Mouse (Mus musculus): ENCODE results near the gene Ccdc144b.

The Ccdc144b gene

DNA sequence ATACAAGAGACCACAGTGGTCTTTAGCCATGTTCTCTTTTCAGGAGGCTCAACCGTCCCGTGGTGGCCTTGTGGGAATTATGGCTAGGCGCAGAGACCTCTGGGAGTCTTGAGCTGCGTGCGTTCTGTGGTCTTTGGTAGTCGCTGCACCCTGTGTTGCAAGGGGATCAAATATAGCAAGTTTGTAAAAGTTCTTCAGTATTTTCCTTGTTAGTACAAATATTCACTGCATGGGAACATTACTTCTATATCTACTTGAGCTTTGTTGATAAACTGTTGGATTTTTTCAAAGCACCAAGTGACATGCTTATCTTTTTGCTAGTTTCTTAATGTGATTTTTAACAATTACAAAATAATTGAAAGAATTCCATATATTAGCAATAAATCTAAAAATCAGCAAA, at the start of gene Ccdc144b:
TSS of gene Ccdc144b (minus strand) at position 101 of the 400 bp plus-strand sequence.
- DNase-seq = no peak

DNA sequence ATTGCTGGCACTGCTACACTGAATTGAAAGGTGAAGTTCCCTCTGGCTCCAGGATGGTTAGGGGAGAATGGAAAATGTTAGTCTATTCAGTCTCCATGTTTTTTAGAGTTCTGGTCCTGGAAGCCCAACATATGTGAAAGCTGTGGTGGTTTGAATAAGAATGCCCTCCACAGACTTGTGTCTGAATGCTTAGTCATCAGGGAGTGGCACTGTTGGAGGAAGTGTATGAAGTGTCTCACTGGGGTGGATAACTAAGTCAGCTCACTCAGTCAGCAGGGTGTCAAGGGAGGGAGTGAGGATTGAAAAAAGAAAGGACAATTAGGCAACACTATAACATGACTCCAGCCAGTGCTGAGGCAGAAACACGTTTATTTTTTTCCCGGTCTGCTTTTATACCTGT, 42.0 kb upstream of the Ccdc144b start:
- DNase-seq = no peak

DNA sequence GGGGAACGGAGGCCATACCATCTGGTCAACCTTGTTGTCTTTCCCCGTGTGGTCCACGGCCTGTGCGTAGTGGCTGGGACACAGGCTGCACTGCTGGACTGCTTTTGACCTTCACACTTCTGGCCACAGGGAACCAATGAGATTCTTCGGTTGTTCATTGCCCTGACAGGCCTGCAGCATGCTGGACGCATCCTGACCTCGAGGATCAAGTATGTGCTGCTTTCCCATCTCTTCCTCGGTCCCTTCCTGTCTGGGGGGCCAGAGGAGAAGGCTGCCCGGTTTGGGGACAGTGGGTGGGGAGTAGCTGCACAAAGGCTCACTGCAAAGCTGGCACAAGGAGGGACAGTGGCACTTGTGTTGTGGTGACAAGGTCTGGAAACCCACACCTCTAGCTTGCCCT, 34.2 kb upstream of the Ccdc144b start:
- DNase-seq = no peak

DNA sequence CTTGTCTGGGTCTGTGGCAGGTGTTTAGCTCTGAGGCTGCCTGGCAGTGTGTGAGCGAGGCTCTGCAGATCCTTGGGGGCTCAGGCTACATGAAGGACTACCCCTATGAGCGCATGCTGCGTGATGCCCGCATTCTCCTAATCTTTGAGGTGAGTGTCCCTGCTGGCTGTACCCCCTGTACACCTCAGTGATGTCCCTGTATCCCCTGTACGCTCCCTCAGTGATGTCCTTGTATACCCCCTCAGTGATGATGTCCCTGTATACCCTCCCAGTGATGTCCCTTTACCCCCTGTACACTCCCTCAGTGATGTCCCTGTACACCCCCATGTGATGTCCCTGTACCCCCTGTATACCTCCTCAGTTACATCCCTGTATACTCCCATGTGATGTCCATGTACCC, 32.0 kb upstream of the Ccdc144b start:
- no peak for DNase-seq

DNA sequence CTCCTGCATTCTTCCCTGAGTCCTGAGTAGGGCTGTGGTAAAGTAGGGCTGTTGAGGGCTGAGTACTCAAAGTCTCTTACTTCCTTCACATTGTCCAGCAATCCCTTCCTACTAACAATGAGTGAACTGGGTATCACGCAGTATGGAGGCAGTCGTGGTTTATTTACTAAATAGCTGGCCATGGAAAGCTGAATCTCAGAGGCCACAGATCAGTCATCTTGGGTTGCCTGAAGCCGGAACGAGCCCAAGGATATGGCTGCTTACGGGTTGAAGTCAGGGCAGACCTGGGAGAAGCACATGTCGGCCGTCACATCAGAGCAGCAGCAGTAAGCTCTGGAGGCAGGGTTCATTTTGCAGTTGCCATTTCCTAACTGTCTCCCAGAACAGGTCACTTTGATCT, 30.0 kb upstream of the Ccdc144b start:
- DNase-seq = no peak

DNA sequence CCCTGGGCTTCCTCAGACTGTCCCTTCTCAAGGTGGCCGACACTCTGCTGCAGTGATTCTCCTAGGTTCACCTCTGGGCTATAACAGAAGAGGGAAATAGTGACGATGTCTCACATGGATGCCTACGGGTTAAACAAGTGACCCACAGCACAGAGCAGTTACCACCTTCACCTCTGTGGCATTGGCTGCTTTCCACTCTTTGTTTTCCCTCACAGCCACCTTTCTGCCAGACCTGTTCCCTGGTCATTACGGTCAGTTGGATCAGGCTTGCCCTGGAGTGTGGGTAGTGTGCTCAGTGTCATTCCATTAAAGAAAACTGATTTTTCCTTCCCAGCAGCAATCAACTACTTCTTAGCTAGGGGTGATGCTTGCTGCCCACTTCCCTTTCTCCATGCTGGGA, 29.5 kb upstream of the Ccdc144b start:
- DNase-seq = peak; percentile 29 to 47

DNA sequence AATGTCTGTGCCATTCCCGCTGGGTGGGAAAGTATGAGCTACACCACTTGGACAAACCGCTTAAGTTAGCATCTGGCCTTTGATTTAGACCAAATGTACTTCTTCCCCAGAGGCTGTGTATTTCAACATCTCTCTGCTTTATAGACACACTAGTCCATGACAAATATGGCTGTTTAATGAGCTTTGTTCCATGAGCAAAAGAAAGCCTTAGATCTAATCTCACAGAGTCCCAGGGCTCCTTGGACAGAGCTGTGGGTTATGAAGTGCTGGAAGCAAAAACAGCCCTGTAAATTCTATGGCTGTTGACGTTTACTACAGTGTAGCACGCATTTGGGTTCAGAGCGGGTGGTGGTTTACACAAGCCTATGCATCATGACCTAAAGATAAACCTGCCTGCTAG, 27.4 kb upstream of the Ccdc144b start:
- DNase-seq = no peak

DNA sequence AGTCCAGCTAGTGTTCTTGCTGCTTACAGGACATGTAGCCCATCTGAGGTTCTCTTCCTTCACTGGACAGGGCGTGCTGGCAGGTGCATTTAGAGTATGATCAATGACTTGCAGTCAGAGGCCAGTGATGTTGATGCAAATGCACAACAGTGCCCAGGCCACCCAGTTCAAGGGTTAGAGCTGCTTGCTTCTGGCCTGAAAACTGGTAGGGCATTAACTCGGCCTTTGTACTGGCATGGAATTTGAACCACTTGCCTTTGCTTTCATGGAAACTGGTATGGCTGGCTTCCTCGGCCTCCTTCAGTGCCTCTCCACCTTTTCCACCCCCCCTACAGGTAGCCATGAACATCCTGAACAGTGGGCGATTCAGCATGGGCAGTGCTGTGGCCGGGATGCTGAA, 26.5 kb upstream of the Ccdc144b start:
- DNase-seq = peak; percentile 73 to 77

DNA sequence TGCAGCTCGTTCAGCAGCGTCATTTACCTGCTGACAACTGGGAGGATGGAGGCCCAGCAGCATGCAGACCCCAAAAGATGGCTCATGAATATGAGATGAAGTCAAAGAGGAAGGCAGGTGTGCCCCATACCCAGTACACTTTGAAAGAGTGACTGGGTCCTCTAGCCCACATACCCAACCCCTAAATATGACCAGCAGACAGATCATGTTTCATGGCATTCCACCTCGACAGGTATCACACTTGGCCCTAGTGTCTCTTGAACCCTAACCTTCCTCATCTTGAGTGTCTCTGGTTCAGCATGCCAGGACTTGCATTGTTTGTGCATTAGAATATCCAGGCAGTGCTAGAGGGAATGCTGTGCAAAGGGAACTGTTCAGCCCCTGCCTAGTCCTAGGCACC, 24.0 kb upstream of the Ccdc144b start:
- no peak for DNase-seq

DNA sequence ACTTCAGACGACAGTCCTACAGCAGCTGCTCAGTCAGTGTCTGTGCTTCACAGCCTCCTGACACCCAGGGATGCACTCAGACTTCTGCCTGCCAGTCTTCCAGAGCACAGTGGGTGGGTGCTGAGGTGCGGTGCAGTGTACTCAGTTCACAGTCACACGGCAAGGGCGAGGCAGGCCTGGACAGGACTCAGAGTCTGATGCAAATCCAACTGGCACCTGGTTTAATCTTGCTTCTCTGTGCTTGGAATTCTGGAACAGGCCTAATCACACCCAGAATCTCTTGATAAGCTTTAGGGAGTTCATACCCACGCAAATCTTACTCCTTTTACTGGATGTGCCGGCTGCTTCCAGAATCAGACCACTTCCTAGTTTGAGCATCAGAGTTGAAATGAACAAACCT, 22.1 kb upstream of the Ccdc144b start:
- DNase-seq = no peak

DNA sequence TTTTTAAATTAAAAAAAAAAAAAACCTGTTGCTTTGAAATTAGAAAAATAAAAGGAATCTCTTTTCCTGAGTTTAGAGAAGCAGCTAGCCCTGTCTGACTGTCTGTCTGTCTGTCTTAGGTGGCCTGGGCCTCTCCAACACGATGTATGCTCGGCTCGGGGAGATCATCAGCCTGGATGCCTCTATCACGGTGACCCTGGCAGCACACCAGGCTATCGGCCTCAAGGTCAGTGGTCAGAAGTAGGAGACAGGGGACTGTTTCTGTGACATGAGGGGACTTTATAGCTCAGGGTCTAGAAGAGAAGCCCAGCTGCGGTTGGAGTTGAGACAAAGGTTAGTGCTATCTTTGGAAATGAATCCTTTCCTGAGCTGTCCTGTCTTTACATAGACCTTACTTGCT, 20.9 kb upstream of the Ccdc144b start:
- DNase-seq = no peak

DNA sequence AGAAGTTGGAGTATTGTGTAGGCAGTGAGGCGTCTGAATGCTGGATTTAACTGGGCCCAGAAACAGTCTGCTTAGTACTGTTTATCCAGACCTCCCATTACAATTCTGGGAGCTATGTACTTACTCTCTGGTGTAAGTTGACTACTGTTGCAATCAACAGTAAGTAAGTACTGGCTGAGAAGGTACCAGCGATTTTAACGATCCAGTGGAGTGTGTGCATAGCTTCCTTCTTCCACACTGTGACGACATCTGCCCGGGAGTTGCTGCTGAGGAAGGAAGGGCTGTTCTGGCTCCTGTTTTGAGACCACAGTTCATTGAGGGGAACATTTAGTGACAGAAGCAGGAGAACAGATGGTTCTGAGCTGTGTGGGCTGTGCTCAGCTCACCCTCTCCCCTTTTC, 17.7 kb upstream of the Ccdc144b start:
- DNase-seq = no peak

DNA sequence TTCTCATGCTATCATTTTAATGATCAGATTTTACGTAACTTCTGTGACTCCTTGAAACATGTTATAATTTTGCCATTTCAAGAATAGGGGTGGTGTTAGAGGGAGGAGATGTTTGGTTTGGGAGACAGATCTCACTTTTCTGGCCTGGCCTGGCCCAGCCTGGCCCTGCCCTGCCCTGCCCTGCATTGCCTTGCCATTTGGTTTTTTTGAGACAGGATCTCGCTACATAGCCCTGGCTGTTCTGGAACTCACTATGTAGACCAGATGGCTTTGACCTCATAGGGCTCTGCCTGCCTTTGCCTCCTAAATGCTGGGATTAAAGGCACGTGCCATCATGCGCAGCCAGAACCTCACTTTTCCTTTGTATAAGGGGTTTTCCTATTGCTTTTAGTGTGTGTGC, 17.1 kb upstream of the Ccdc144b start:
- no peak for DNase-seq

DNA sequence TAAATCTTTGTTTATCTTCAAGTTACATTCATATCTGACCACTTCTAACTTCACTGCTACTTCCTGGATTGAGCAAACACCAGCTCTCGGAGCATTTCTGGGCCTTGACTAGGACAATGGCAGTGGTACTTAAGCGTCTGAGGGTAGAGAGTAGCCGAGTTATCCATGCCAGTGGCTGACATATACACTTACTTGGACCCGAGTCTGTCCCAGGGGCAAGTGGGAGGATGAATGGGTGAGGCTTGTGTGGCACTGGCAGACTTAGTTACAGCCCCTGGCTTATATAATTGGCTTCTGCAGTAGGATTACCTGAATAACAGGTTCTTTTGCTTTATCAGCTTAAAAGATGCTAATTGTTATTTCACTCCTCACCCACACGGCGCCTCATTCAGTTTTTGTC, 14.4 kb upstream of the Ccdc144b start:
- no peak for DNase-seq

DNA sequence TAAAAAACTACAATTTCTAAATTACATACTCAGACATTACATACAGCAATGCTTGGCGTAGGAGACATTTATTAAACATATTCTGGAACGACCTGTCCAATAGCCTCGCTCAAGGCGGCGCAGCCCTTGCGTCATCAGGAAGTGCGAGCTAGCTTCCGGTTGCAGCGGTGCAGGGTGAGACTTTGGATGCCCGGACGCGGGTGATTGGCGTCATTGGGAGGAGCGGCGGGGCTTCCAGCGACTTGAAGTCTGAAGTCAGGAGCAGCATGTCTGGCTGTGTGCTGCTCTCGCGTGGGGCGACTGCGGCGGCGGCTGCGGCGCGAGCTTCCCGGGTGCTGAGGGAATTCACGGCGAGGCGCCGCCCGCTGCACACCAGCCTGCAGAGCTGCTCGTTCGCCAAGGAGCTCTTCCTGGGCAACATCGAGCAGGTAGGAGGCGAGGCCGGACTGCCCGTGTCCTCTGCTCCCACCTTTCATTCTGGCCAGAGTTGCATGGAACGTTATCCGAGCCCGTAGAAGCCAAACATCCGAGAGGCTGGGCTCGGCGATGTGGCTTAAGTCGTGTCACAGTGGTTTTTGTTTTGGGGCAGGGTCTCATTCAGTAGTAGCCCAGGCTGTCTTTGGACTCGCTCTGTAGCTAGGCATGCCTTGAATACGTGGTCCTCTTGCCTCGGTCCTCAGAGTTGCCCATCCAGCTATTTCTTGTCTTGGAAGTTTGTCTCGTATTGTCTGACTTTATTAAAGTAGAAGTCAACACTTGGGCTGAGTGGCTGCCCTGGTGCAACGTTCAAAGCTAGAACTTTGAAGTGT, 12.7 kb upstream of the Ccdc144b start, which contains the start of gene Acad9:
TSS of gene Acad9 (plus strand) at position 137 of the 809 bp plus-strand sequence.
- DNase-seq = peak; percentile 93 to 96

DNA sequence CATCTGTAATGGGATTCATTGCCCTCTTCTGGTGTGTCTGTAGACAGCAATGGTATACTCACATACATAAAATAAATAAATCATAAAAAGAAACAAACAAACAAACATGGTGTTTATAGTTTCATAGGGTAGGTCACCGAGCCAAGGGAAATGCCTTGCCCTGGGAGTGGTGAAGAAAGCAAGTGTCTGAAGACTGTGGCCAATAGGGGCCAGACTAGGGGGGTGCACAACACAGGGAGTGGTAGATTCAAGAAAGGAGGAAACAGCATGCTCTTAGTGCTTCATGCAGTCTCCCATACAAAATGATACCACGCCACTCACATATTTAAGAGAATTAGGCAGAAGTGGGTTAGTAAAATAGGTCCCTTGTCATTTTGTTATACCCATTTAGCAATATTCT, 11.8 kb upstream of the Ccdc144b start:
- no peak for DNase-seq

DNA sequence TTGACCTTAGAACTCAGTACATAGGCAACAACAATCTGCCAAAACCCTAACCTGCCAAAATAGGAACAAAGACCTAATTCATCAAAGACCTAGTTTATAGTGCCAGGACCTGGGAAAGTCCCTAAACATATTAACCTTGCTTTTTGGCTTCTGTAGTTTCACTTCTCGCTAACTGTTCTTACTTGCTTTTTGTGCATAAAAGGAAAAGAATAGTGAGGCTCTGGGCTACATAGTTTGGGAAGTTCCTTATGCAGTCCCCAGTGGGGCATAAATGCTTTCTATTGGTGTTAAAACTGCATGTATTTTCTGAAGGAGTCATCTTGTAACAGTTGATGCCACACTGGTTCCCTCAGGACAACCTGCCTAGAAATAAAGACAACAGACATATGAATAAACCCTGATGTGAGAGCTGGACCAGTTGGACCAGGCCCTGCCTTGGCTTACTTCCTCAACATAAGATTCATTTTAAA, 11.3 kb upstream of the Ccdc144b start:
- DNase-seq = no peak

DNA sequence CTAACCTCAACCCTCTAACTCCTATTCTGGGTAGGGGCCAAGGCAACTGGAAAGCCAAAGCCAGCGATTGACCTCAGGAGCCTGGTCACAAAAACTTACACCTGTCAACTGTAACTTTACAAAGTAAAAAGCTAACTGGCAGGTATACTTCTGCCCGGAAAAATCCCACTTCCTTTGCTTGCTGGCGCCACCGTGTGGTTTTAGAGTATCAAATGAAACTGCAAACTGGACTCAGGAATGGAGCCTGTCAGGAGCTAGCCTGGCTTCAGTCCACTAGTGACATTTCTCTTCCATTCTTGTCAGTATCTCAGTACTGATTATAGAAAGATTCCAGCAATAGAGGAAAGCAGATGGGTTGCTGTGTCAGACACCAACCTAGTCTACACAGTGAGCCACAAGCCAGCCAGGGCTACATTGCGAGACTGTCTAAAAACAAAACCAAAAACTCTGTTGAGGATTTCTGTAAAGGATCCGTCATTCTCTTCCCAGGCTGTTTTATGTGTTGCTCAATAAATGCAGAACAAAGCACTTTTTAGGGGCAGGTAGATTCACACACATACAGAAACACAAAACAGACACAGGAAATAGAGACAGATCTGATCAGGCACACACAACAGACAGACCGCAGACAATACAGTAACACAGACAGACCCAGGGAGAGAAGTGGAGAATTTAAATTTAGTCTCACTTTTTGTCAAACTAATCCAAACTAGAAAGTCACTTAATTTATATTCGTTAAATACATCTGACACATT, 6.9 kb upstream of the Ccdc144b start:
- DNase-seq = peak; percentile 65 to 80

DNA sequence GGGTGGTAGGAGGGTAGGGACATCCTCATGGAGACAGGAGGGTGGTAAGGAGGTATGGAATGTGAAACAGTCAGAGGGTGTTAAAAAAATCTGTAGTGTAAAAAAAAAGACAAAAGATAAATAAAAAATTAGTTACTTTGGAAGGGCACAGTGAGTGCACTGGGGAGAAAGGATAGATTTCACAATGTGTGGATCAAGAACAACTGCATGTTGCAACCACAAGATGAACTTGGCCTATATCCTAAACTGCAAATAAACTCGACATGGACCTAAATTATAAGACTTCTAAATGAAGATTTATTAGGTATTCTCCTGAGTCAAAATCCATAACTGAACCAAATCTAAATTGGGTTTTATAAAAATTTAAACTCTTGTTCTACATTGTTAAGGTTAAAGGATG, 4.2 kb downstream of the Ccdc144b start:
- DNase-seq = no peak

DNA sequence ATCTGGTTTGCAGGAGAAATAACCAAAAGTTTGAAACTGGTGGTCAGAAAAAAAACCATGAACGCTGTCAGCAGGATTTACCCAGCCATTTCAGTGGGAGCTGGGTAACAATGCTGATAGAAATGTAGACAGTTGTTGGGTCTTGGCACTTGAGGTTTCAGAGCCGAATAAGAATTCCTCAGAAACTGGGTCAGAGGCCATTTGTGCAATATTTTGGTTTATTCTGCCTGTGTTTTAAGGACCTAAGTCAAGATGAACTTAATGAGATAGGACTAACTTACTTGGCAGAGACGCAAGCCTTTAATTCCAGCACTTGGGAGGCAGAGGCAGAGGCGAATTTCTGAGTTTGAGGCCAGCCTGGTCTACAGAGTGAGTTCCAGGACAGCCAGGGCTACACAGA, 8.3 kb downstream of the Ccdc144b start:
- DNase-seq = no peak

DNA sequence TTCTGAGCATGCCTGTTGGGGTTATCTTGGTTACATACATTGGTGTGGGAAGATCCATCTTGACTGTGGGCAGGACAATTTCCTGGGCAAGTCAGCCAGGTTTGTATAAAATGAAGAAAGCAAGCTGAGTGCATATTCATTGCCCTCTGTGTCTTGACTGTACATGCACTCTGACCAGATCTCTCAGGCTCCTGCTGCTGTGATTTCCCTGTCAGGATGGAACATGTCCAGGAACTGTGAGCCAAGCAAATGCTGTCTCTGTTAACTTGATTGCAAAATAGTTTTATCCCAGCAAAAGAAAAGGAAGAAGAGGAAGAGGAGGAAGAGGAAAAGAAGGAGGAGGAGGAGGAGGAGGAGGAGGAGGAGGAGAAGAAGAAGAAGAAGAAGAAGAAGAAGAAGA, 8.8 kb downstream of the Ccdc144b start:
- DNase-seq = no peak

DNA sequence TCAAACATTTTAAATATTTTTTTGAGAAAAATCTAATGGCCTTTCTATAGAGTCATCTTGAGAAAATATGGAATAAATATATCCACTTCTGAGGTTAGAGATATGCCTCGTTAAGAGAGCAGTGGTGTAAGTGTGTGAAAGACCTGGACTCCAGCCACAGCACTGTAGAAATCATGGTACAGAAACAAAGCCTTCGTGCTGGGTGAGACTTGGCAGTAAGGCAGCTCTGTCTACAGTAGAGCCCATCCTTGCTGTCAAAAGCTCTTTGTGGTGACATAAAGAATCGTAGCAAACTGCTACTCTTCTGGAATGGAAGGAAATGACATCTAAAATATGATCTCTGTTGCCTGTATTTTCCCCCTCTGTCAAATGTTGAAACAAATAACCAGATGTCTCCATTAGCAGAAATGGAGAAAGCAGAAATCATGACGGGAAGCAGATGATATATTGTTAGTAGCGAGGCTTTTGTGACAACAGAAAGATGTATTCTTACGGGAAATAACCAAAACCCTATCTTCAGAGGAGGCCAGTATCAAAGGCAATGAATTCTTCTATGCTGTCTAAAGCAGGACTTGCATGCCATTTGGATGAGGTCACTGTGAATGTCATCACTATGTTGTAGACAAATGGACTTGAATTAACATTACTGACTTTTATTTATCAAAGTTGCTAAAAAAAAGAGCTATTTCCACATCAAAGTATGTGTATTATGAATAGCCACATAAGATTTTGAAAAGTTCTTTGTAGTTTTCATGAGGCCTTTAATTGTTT, 21.4 kb downstream of the Ccdc144b start:
- DNase-seq = no peak

DNA sequence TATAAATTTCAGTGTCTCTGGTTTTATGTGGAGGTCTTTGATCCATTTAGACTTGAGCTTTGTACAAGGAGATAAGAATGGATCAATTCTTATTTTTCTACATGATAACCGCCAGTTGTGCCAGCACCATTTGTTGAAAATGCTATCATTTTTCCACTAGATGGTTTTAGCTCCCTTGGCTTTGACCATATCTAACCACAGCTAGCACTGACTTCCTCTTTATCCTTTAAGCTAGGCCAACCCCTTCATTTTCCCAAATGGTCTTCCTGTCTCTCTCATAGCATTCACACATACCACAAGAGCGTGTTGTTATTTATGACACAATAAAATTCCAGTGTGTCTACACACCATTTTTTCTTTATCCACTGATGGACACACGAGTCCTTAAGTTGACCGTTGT, 23.4 kb downstream of the Ccdc144b start:
- no peak for DNase-seq

DNA sequence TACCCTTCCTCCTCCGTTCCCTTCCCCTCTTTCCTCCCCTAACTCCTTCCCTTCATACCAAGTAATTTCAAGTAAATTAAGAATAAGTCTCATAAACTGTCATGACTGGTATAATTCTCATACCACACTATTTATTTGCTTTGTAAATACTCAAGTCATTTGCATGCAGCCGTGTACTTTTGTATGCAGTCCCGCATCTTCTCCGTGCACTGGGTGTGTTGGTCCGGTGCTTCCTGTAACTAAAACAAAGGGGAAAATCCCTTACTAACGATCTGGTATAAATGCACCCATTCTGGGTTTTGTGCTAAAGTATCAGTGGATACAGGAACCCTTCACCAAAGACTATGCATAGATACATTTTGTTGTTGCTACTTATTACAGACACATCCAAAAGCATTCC, 27.6 kb downstream of the Ccdc144b start:
- DNase-seq = no peak
